Mouse (Mus musculus) midbrain, embryonic 11.5 days (tissue): ENCODE measurements around the gene Nos1. TPM values are rescaled to one million over a fixed set of nuclear protein-coding genes. Genes with fewer than 3 reads are reported as not detected.

Source experiments
- ATAC-seq: fragments of 200-750 bp; cut with Nextera tagmentation; 2 replicates; pipeline ENCODE4 v1.8.0; 2017; ENCODE audit warnings: moderate TSS enrichment, moderate library complexity; ENCODE audit not compliant: low FRiP score
- DNase-seq: peaks from one replicate; pipeline ENCODE4 v3.0.0; 2015; ENCODE audit warnings: low spot score; ENCODE audit errors: missing footprints
- H3K27ac ChIP-seq: fragments of 300-500 bp; sonication (generic); 2 replicates; pipeline ENCODE4 v1.5.1; 2014; ENCODE audit warnings: low read depth, low read length
- H3K27me3 ChIP-seq: fragments of 300-500 bp; sonication (generic); 2 replicates; pipeline ENCODE4 v1.6.1; 2014; ENCODE audit warnings: mild to moderate bottlenecking, low read length, moderate library complexity, mixed read lengths; ENCODE audit not compliant: control insufficient read depth, insufficient read depth
- H3K36me3 ChIP-seq: fragments of 300-500 bp; sonication (generic); 2 replicates; pipeline ENCODE4 v1.6.1; 2014; ENCODE audit warnings: mild to moderate bottlenecking, low read length, moderate library complexity, mixed read lengths; ENCODE audit not compliant: control insufficient read depth, insufficient read depth
- H3K4me1 ChIP-seq: fragments of 300-500 bp; sonication (generic); 2 replicates; pipeline ENCODE4 v1.6.1; 2014; ENCODE audit warnings: low read length; ENCODE audit not compliant: control insufficient read depth, insufficient read depth
- H3K4me2 ChIP-seq: fragments of 300-500 bp; sonication (generic); 2 replicates; pipeline ENCODE4 v1.6.1; 2014; ENCODE audit warnings: mild to moderate bottlenecking, moderate library complexity
- H3K4me3 ChIP-seq: fragments of 300-500 bp; sonication (generic); 2 replicates; pipeline ENCODE4 v1.5.1; 2014; ENCODE audit warnings: low read depth, low read length
- H3K9ac ChIP-seq: fragments of 300-500 bp; sonication (generic); 2 replicates; pipeline ENCODE4 v1.6.1; 2014; ENCODE audit warnings: low read length
- H3K9me3 ChIP-seq: fragments of 300-500 bp; sonication (generic); 2 replicates; pipeline ENCODE4 v1.6.1; 2016; ENCODE audit warnings: low read length; ENCODE audit not compliant: control insufficient read depth
- WGBS: fragments of 180-500 bp; shearing (Covaris S2); extraction: QIAGEN DNeasy Blood & Tissue Kit; methylation state at CpG from one replicate; pipeline ENCODE4 v1.1.7; 2014; 5-methylcytosine and 5-hydroxymethylcytosine counted together
- polyA plus RNA-seq: library from polyadenylated mRNA; unstranded; fragments of >200 nt; fragmentation: Nextera tagmentation; extraction: Ambion mirVana; gene quantifications from 2 replicates; pipeline ENCODE4 v1.2.1, GENCODE M21; 2014

The Nos1 gene
- polyA plus RNA-seq, 1 experiment from 2014 or later, result 0.22 TPM

DNA sequence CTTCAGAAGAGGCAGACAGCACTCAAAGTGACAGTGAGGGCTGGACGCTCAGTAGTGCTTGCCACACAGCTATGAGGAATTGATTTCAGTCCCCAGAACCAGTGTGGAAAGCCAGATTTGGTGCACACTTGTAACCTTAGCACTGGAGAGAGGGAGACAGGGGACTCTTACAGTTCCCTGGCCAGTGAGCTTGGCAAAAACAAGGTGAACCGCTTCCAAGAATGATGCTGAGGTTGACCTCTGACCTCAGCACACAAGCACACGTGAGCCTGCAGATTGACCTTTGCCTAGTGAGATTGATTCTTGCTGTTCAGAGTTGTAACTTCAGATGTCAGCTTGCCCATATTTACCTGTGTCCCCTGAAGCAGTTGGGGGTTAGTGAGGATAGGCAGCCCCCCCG is 205.5 kb downstream of the Nos1 start:
- peaks cover 29% of the 10 kb centered on the region for H3K36me3 ChIP-seq

DNA sequence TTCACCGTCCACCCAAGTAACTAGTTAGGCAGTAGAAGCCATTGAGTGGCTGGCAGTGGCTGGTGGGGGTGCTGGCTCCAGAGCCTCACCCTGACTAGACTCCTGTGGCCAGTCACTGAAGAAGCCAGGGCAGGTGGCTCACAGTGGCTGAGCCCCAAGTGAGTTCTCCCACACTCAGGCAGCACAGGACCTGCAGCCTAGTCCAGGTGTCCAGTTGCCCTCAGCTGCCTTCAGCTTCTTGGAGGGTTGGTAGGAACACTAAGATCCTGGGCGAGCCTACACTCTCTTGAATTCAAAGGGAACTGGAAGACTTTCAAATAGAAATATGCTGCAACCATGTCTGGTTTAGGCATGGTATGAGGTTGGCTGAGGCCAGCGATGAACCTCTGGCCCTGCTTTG is 207.1 kb downstream of the Nos1 start:
- 0 out of 2 replicates have a peak, but pooled peaks cover 2% of the 10 kb centered on the region for H3K4me1 ChIP-seq
- ATAC-seq, result no peak
- H3K9ac ChIP-seq, result no peak overlapping the region
- 89% methylated on average over 3 of the region's 3 CpGs for whole genome bisulfite sequencing
- no peak for DNase-seq
- no peak overlapping the region for H3K4me2 ChIP-seq
- H3K27ac ChIP-seq, result no peak overlapping the region
- no peaks in the 10 kb centered on the region for H3K27me3 ChIP-seq
- H3K9me3 ChIP-seq, result no peaks in the 10 kb centered on the region
- no peak overlapping the region for H3K4me3 ChIP-seq
- H3K36me3 ChIP-seq, result peaks cover 36% of the 10 kb centered on the region

More for the DNA sequence above, 205.5 kb downstream of the Nos1 start:
- H3K4me2 ChIP-seq, result no peak overlapping the region
- no peak overlapping the region for H3K4me3 ChIP-seq
- H3K27me3 ChIP-seq, result no peaks in the 10 kb centered on the region
- H3K9me3 ChIP-seq, result no peaks in the 10 kb centered on the region
- 67% methylated on average over 4 of the region's 4 CpGs for WGBS
- H3K27ac ChIP-seq, result no peak overlapping the region
- no peak for DNase-seq
- H3K4me1 ChIP-seq, result 0 out of 2 replicates have a peak, but pooled peaks cover 2% of the 10 kb centered on the region
- no peak for ATAC-seq
- H3K9ac ChIP-seq, result no peak overlapping the region

DNA sequence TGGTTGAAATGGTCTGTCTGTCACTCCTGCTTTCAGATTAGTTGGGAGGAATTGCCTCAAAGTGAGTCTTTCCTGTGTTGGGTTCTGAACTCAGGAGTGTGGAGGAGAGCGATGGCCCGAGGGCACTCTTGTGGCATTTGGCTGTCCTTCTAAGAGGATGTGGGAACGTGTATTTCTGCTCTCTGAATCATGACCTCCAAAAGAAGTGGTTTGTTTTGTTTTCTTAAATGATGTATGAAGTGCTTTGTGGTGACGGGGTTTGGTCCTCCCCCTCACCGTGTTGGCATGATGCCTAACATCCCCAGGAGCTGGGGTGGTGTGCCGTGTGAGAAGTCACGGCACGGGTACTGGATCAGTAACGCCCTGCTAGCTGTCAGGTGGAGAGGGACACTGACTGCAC is 207.5 kb downstream of the Nos1 start:
- Histone ChIP-seq H3K4me2 (no peak overlapping the region), H3K4me3 (no peak overlapping the region), H3K27ac (no peak overlapping the region), H3K9me3 (no peaks in the 10 kb centered on the region), H3K4me1 (0 out of 2 replicates have a peak, but pooled peaks cover 2% of the 10 kb centered on the region), H3K36me3 (peaks cover 38% of the 10 kb centered on the region), H3K9ac (no peak overlapping the region), H3K27me3 (no peaks in the 10 kb centered on the region)
- 95% methylated on average over 9 of the region's 9 CpGs for WGBS
- DNase-seq (no peak), ATAC-seq (no peak)

DNA sequence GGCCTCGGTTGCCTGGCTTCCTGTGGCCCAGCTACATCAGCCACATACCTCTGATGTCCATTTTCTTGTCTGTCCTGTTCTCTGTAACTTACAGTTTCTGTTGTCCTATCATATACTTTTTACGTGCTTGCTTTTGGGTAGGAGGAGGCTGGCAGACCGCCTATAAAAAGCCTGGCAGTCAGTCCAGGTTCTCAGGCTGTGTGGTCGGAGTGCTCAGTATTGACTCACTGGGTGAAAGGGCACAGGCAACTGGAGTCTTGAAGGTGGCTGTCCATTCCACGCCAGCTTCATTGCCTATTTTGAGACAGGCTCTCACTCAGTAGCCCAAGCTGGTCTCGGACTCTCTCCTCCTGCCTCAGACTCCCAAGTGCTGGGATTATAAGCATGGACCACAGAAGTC is 208.9 kb downstream of the Nos1 start:
- no peaks in the 10 kb centered on the region for H3K27me3 ChIP-seq
- no peak overlapping the region for H3K4me3 ChIP-seq
- no peaks in the 10 kb centered on the region for H3K4me1 ChIP-seq
- no peak overlapping the region for H3K27ac ChIP-seq
- 88% methylated on average over 6 of the region's 6 CpGs for WGBS
- ATAC-seq, result no peak
- DNase-seq, result no peak
- no peak overlapping the region for H3K9ac ChIP-seq
- H3K36me3 ChIP-seq, result peaks cover 51% of the 10 kb centered on the region
- no peaks in the 10 kb centered on the region for H3K9me3 ChIP-seq
- H3K4me2 ChIP-seq, result no peak overlapping the region

DNA sequence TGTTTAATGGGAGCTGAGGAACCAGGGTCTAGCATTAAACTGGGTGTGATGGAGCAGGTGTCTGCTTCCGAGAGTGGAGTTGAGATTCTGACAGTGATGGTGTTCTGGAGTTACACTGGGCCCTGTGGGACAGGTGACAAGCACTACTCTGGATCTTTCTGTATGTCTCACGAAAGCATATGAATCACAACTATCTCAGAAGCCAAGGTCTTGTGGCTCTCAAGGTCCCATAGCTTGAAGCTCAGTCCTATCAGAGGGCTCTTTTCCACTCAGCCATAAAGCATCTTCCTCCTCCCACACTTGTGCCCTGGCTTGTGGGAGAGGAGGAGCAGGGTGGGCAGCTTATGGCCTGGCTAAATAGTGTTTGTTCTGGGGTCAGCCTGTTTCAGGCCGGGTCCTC is 210.1 kb downstream of the Nos1 start:
- Histone ChIP-seq H3K4me1 (no peaks in the 10 kb centered on the region), H3K9me3 (no peaks in the 10 kb centered on the region), H3K9ac (no peak overlapping the region), H3K27me3 (no peaks in the 10 kb centered on the region), H3K36me3 (peaks cover 56% of the 10 kb centered on the region), H3K4me2 (no peak overlapping the region), H3K27ac (no peak overlapping the region), H3K4me3 (no peak overlapping the region)
- DNase-seq (no peak), ATAC-seq (no peak)
- WGBS, result 84% methylated on average over 3 of the region's 3 CpGs

DNA sequence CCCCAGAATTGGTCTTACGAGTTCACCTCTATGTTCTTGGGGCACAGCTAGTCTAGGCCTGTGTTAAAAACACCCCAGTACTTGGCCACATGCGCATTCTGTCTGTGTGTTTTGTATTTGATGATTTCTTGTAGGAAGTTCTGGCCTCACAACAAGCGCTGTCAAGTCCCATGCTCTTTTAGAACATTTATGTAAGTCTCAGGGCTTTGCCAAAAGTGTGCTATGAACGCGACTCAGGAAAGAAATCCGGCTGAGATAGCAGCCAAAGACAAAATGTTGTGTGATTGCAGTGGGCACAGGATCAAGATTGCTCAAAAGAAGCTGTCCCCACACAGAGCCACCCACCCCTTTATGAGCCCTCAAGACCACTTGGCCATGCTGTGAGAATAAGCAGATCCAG is 212.7 kb downstream of the Nos1 start:
- Histone ChIP-seq H3K9me3 (no peaks in the 10 kb centered on the region), H3K4me2 (no peak overlapping the region), H3K4me3 (no peak overlapping the region), H3K9ac (no peak overlapping the region), H3K27me3 (no peaks in the 10 kb centered on the region), H3K4me1 (no peaks in the 10 kb centered on the region), H3K36me3 (peaks cover 66% of the 10 kb centered on the region), H3K27ac (no peak overlapping the region)
- WGBS, result 95% methylated on average over 6 of the region's 6 CpGs
- DNase-seq (no peak), ATAC-seq (no peak)

DNA sequence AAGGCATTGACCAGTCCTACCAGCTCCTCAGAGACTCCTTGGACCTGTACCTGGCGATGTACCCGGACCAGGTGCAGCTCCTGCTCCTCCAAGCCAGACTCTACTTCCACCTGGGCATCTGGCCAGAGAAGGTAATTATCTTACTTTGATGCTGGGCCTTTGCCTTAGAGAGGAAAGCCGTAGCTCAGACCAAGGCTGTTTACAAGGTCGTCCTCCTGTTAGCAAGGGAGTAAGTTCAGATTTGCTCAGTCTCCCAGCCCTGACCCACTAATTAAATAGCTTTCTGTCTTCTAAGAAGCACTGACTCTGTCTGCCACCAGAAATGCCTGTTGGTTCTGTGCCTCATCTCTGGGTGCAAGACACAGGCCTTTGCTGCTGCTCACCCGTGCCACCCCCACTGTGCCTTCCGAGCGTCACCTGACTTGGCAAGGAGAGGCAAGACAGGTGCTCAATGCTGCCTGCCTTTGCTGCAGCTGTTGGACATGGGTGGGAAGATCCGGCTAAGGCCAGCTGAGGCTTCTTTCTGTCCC is 214.6 kb downstream of the Nos1 start:
- Histone ChIP-seq H3K9me3 (no peaks in the 10 kb centered on the region), H3K4me3 (no peak overlapping the region), H3K4me2 (no peak overlapping the region), H3K4me1 (no peaks in the 10 kb centered on the region), H3K27ac (no peak overlapping the region), H3K9ac (no peak overlapping the region), H3K36me3 (peaks cover 62% of the 10 kb centered on the region), H3K27me3 (no peaks in the 10 kb centered on the region)
- 96% methylated on average over 8 of the region's 8 CpGs for WGBS
- ATAC-seq (no peak), DNase-seq (no peak)

DNA sequence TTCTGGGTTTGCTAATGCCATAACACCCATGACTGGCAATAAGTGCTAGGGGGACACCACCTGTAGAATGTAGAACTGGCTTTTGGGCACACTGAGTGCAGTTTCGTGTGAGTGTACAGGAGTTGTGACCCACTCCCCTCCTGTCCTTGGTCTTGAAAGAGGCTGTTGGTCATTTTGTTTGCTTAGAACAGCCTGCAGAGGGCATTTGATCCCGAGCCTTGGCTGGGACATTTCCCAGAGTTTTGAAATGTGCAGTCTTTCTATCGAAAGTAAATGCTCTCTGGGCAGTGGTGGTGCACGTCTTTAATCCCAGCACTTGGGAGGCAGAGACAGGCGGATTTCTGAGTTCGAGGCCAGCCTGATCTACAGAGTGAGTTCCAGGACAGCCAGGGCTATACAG is 215.1 kb downstream of the Nos1 start:
- H3K4me1 ChIP-seq, result no peaks in the 10 kb centered on the region
- no peak overlapping the region for H3K4me2 ChIP-seq
- no peak overlapping the region for H3K9ac ChIP-seq
- DNase-seq (no peak), ATAC-seq (no peak)
- 86% methylated on average over 6 of the region's 6 CpGs for WGBS
- no peak overlapping the region for H3K27ac ChIP-seq
- H3K36me3 ChIP-seq, result peaks cover 61% of the 10 kb centered on the region
- H3K4me3 ChIP-seq, result no peak overlapping the region
- no peaks in the 10 kb centered on the region for H3K27me3 ChIP-seq
- H3K9me3 ChIP-seq, result no peaks in the 10 kb centered on the region

DNA sequence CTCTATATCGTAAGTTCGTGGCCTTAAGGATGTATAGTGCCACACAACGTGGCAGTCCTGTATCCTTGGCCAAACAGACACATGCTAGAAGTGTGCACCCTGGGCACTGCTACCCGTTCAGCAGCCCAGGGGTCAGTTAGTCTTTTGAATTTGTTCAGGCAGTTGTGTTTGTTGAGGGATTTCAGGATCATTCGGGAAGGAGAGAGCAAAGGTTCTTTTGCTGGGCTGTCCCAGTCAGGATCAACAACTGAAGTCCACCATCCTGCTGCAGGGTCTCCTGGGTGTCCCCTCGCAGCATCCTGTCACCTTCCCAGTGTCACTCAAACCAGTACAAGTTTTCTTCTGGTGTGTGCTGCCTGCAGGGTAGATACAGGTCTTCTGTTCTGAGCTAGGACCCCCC is 215.7 kb downstream of the Nos1 start:
- Histone ChIP-seq H3K4me1 (no peaks in the 10 kb centered on the region), H3K9ac (no peak overlapping the region), H3K4me3 (no peak overlapping the region), H3K27me3 (no peaks in the 10 kb centered on the region), H3K27ac (no peak overlapping the region), H3K9me3 (no peaks in the 10 kb centered on the region), H3K4me2 (no peak overlapping the region), H3K36me3 (peaks cover 60% of the 10 kb centered on the region)
- DNase-seq (no peak), ATAC-seq (no peak)
- 83% methylated on average over 6 of the region's 6 CpGs for WGBS
